Mouse (Mus musculus) CD4-positive helper T cell, adult 2 months (primary cell): ENCODE measurements around the gene Ndufs6.
A peak's percentile ranks its signal among the peaks of the same experiment; 100 is the strongest.

ENCODE experiments used
- DNase-seq: peaks from one replicate; pipeline ENCODE4 v3.0.0-alpha.2; 2012; ENCODE audit warnings: low read depth, missing footprints, low spot score

Ndufs6 gene

DNA sequence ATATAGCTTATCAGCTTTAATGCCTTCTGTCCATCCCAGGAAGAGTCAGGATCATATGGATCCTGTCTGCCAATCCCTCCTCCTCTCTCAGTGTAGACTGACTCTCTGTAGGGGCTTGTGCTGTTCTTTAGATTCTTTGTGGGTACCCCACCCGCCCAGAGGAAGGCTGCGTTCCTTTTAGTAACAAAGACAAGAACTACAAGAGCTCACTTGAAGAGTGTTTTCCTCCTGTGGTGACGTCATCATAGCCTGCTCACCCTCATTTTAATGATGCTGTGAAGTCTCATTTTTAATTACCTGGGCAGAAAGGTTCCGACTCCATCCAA is 22.3 kb downstream of the Ndufs6 start:
- DNase-seq = no peak

DNA sequence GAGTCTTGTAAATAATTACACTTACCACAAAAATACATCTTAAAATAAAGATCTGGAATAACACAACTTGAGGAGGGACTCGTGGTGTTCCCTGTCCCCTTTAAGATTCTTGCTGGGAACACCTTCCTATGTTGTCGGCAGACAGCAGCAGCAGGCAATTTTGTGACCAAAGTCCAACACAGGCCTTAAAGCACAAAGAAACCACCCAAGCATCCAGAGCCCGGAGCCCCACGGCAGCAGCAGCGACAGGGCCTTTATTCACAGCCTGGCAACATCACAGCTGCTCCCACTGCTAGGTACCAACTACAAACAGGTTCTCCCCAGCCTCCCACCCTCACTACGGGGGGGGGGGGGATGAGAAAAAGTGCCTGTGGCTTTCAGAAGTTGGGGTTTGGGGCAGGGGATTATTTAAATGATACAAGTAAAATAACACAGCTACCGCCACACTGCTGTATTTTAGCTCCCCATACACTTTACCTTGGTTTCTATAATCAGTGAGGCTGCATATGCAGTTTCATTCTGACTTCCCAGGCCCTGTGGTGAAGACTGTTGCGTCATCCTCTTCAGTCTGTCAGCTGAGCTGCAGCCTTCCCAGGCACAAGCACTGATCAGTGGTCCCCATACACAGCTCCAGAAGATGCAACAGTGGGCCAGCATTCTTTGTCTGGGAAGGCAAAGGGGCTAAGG is 22.8 kb downstream of the Ndufs6 start:
- DNase-seq = peak; percentile 34

DNA sequence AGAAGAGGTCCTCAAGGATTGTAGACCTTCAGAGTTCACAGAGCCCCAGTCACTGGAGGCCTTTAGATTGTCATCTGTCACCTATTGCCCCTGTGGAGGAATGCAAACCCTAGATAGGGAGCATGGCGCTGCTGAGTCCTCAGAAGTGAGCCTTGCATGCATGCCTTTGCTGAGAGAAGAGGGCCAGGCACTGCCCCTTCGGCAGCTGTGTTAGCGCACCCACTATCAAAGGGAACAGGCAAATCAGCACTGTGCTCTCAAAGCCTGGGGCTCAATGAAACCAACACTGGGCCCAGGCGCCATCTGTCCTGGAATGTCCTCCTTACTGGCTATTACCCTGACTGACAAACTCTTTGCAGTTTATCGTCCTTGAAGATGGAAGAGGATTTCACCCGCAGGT is 23.6 kb downstream of the Ndufs6 start:
- no peak for DNase-seq

DNA sequence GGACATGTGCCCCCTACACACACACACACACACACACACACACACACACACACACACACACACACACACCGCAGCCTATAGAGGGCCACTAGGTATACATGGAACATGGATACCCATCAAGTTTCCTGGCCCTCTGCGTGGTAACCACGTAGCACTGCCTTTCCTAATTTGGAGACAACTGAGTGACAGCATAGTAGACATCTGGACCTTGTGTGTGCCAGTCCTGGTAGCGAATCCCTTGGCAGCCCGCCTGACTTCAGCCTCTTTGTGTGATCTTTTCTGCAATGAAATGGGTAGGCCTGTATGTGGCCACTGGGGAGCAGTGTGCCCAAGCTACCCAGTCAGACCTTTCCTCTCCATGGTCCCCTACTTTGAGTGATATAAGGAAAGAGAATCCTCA is 29.0 kb downstream of the Ndufs6 start:
- DNase-seq = no peak

DNA sequence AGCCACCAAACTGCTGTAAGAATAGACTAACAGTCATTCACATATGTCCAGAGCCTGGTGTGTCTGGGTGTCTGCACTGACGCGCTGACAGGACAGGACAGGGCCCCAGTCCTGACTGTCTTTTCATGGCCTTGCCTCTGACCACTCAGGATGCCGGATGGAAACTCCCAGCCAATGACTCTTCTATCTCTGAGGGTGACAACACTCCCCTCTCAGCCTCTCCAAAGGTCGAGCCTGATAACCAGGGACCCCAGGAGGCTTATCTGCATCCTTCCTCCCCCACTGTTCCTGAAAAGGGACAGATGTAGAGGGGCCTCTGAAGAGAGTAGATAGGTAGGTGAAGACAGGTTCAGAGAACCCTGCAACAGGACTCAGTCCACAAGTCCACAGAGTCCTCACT is 29.6 kb downstream of the Ndufs6 start:
- no peak for DNase-seq

DNA sequence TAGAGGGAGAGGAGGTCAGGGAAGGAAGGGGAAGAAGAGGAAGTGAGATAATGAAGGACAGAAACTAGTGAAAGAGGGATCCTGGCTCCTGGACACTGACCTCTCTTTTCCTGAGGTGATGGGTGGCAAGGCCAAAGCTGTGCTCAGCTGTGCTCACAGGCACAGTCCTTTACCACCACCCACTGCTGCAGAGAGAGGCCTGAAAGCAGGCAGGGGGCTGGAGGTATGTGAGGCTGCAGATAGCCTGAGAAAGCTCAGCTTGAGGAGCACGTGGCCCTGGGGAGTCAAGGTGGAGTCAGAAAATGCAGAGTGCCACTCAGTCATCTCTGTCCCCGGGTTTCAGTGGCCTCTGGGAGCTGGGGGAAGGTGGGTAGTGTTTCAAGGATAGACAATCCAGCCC is 37.2 kb downstream of the Ndufs6 start:
- DNase-seq = no peak

DNA sequence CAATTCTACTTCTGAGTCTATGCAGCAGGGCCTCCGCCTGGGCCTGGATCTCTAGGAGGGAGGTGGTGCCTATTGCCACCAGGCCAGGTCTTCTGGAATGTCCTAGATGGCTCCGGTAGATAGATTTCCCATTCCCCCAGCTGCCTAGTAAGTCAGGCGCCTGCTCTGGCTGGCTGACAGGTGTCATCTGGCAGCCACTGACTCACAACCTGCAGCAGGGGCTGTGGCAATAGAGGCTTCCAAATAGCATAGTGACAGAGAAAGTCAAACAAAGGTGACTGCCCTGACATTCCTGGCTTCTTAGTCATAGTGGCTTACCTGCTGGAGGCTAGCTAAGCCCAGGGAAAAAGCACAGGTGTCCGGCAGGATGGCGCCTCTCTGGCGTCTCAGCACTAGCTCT is 38.1 kb downstream of the Ndufs6 start:
- DNase-seq = no peak

DNA sequence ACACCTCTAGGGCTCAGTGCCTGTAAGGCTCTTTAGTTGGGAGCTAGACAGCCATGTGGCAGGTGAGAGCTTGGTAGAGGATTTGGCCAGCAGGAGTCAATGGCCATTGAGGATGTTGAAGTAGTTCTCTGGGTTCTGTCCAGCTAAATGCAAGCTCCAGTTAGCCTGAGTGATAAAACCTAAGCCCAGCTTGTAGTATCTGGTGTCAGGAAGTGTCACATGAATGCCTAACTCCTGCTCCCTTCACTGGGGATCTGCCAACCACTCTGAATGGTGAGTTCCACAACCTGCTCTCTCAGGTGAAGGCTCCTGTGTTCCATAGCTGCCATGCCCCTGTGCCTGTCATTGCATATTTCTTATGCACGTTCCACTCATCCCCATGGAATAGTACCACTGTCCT is 44.8 kb downstream of the Ndufs6 start:
- DNase-seq = no peak

DNA sequence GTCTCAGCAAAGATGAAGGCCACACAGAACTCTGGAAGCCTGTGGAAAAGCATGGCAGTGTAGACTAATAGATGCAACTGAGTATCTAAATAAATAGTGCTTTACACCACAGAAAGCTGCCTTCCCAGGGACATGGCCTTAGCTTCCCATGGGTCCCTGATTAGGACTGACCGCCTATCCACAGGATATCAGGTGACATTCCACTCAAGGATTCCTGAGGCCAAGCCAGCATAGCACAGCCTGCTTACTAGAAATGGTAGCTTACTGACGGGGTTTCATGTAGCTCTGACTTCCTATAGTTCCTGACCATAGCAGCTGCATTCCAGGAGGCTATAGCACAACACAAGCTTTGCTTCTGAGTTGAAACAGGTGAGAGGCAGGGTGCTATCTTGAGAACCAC is 45.9 kb downstream of the Ndufs6 start:
- DNase-seq = no peak

DNA sequence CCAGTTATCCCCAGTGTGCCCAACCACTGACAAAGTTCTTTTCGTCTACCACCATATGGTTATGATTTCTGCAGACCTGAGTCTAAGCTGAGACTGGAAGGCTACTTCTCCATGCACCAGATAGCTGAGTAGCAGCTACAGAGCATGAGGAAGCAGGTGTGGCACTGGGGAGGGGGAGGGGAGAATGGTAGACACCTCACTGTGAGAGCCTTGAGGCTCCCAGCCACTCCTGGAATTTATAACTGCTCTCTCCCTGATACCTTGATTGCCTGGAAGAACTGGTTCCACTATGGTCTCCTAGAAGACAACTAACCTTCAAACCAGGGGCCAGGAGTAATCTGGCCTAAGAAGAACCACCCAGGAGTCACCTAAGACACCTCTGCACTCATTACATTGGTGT is 49.1 kb downstream of the Ndufs6 start:
- DNase-seq = no peak

DNA sequence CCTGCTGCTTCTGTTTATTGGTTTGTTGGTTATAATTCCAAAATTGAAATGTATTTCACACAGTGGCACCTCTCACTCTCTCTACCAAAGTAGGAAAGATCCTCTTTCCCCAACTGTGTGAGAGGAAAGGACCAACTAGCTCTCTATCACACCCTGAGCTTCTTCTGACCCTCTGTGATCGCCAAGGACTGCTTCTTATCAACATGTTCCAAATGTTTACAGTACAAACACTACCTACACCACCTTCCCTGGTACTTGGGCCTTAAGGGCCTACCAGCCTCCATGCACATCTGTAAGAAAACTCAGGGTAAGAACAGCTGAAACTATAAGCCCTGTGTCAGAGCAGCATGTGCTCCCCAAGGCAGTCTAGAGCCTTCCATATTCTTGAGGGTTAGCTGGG is 50.5 kb downstream of the Ndufs6 start:
- DNase-seq = no peak

DNA sequence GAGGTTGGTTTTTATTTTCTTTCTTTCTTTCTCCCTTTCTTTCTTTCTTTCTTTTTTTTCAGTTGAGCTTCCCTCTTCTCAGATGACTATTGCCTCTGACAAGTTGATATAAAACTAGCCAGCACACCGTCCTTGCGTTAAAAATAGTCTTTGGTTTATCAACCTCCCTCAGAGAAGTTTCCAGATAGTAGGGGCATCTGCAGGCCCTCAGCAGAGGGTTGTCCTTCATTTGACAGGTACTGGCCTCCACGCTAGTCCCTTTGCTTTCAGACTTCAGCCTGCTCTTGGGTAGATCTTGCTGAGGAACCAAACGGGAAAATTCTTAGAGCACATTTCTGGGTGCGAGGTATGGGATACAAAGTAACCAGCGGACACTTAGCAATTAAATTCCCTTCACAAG is 51.0 kb downstream of the Ndufs6 start:
- DNase-seq = no peak

DNA sequence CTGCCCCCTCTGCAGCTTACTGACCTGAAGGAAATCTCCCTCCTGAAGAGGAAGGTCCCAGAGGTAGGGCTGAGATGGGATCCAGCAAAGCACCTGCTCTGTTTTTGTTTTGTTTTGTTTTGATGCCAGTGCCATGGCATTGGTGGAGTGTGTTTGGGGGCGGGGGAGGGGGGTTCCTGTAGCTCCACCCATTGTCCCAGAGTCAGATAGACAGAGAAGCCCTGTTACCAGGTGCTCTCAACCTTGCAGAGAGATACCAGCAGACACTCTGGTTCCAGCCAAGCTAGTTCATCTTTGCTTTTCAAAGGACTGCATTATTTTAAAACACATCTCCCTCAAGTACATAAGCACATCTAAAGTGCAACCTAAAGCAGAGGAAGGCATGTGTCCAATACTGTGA is 54.8 kb downstream of the Ndufs6 start:
- no peak for DNase-seq

DNA sequence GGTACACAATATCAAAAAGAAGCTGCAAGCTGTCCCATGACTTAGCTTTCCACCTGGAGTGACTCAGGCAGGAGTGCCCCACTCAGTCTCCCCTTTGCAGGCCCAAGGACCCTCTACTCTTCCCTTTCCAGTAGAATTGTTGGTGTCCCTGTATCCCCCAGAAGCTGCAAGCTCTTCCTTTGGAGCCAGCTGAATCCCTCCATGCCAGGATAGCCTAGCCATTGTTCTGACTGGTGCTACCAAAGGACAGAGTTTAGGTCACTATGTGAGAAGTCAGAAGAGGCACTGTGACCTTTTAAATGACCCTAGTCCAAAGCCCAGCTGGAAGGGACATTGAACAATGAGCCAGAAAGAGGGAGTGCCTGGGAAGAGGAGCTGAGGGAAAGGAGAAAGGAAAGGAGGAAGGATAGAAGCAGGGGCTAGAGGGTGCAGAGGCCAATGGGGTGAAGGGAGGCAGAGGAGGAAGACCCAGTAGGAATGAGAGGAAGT is 55.5 kb downstream of the Ndufs6 start:
- no peak for DNase-seq

DNA sequence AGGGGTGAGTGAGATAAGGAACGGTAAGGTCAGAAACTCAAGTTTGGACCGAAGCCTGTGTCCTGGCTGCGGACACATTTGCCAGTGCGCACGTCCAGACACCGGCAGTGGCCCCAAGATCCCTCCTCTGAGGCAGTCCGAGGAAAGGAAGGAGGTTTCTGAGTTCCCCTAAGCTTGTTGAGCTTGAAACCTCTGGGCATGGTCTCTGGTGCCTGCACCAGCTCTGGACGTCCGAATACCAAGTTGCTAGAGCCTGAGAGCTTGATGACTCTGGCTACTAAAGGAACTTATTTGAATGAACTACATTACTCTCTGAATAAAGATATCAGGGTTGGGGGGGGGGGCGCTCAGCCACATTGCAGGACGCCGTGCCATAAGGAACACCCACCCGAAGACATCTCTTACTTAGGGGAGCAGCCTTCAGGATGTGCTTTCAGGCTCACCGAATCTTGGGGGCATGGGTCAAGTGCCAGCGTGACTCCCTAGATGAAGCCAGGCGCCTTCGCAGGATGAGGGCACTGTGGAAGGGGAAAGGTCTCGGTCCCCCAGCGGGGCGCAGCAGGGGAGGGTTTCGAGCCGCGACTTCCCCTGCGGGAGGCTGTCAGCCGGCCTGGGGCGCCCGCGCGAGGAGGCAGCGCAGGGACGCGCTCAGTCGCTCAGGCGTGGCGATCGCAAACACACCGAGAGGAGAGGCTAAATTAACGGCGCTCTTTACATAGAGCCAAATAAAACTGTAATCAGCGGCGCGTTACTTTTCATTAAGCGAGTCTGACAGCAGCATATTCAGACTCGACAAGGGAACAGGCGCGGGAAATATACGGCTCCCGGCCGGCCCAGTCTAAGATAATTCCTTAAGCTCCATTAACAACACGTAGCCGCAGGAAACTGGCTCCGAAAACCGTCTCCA is 56.8 kb downstream of the Ndufs6 start:
- no peak for DNase-seq

DNA sequence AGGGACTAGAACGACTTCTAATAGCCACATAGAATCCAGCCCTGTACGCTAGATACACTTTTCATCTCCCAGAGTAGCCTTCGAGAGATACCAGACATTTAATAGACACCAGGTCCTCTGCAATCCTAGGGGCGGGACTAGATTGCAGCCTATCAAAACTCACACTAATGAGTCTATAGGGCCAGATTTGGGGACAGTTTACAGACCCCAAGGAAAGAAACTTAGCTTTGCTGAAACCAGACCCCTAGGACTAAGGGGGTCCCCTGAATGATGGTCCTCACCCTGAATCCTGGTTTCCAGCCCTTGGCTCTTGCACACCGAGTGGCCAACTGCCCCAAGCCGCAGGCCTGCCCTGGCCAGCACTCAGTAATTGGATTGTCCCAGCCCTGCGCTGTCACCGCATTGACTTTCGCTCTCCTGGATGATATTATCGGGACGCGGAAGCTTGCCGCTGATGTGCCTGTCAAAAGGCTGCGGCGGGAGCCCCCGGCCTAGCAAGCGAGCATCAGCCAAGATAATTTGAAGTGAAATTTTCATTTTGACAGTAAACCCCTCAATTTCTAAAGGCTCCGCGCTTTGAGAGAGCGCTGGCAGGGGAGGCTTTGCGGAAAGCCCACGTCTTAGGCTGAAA is 57.8 kb downstream of the Ndufs6 start:
- no peak for DNase-seq

DNA sequence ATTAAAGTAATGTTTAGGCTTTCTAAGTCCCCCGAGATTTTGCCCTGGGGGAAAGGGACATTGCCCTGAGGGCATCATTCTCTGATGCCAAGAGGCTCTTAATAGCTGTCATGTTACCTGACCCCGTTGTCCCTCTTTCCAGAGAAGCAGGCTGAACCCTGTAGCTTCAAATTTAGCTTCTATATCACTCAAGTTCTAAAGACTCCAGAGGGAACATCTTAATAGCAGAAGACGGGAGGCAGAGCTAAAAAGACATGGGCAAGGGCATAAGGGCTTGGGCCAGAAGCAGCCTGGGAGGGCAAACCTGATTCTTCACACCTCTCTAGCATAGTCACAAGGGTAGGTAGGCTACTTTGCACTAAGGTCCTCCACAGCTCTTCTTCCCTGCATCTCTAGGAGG is 58.5 kb downstream of the Ndufs6 start:
- no peak for DNase-seq
